Mouse (Mus musculus) heart, embryonic 13.5 days (tissue): Measurements from ENCODE around the gene Sytl3. TPM values are rescaled to one million over a fixed set of nuclear protein-coding genes. Genes with fewer than 3 reads are reported as not detected.

Experiments used
- ATAC-seq: fragments of 200-750 bp; cut with Nextera tagmentation; 2 replicates; pipeline ENCODE4 v1.8.0; 2017; ENCODE audit warnings: moderate TSS enrichment; ENCODE audit not compliant: insufficient number of reproducible peaks, low FRiP score, low TSS enrichment; ENCODE audit errors: extremely low read depth
- H3K27ac ChIP-seq: fragments of 300-500 bp; sonication (generic); replicated peaks from 2 replicates; pipeline ENCODE4 v1.5.1; 2015; ENCODE audit warnings: moderate library complexity, mild to moderate bottlenecking, inconsistent platforms
- H3K27me3 ChIP-seq: fragments of 300-500 bp; sonication (generic); replicated peaks from 2 replicates; pipeline ENCODE4 v1.6.1; 2015; ENCODE audit warnings: mild to moderate bottlenecking, inconsistent platforms
- H3K36me3 ChIP-seq: fragments of 300-500 bp; sonication (generic); 2 replicates; pipeline ENCODE4 v1.6.1; 2015; ENCODE audit warnings: mild to moderate bottlenecking, inconsistent platforms
- H3K4me1 ChIP-seq: fragments of 300-500 bp; sonication (generic); 2 replicates; pipeline ENCODE4 v1.6.1; 2015; ENCODE audit warnings: inconsistent platforms
- H3K4me2 ChIP-seq: fragments of 300-500 bp; sonication (generic); 2 replicates; pipeline ENCODE4 v1.6.1; 2015; ENCODE audit warnings: inconsistent platforms, mild to moderate bottlenecking, moderate library complexity
- H3K4me3 ChIP-seq: fragments of 300-500 bp; sonication (generic); 2 replicates; pipeline ENCODE4 v1.5.1; 2015; ENCODE audit warnings: moderate library complexity, mild to moderate bottlenecking, inconsistent platforms
- H3K9ac ChIP-seq: fragments of 300-500 bp; sonication (generic); 2 replicates; pipeline ENCODE4 v1.6.1; 2015; ENCODE audit warnings: inconsistent platforms, mild to moderate bottlenecking, moderate library complexity
- H3K9me3 ChIP-seq: fragments of 300-500 bp; sonication (generic); 2 replicates; pipeline ENCODE4 v1.6.1; 2016; ENCODE audit warnings: inconsistent platforms
- WGBS: fragments of 180-500 bp; shearing (Covaris S2); methylation state at CpG from one replicate; pipeline ENCODE4 v1.1.7; 2015; ENCODE audit warnings: mixed read lengths; 5-methylcytosine and 5-hydroxymethylcytosine counted together
- polyA plus RNA-seq: library from polyadenylated mRNA; unstranded; fragments of >200 nt; fragmentation: Nextera tagmentation; extraction: Ambion mirVana; gene quantifications from 2 replicates; pipeline ENCODE4 v1.2.1, GENCODE M21; 2015

Sytl3 gene
- polyA plus RNA-seq, 1 experiment from 2014 or later = not detected

GRCm38 (mm10) chr17:6776123-6776522 lies 117.2 kb downstream of the Sytl3 start:
- Histone ChIP-seq H3K9ac (no peak overlapping the region), H3K36me3 (no peaks in the 10 kb centered on the region), H3K9me3 (no peaks in the 10 kb centered on the region), H3K4me2 (no peak overlapping the region), H3K4me1 (peaks cover 87% of the 10 kb centered on the region), H3K4me3 (no peak overlapping the region), H3K27me3 (no peaks in the 10 kb centered on the region), H3K27ac (peak overlapping the region; percentile 37)
- ATAC-seq = no peak
- 76% methylated on average over 6 of the region's 6 CpGs for WGBS

- no peak overlapping the region for H3K4me3 ChIP-seq
- 52% methylated on average over 5 of the region's 5 CpGs for WGBS
- H3K36me3 ChIP-seq = no peaks in the 10 kb centered on the region
- no peaks in the 10 kb centered on the region for H3K27me3 ChIP-seq
- ATAC-seq = no peak
- H3K4me2 ChIP-seq = no peak overlapping the region
- H3K27ac ChIP-seq = peak overlapping the region; percentile 37
- H3K9ac ChIP-seq = peak overlapping the region; percentile 52; the same call in 1 of the 2 replicates
- no peaks in the 10 kb centered on the region for H3K9me3 ChIP-seq
- H3K4me1 ChIP-seq = peaks cover 88% of the 10 kb centered on the region
These were observed 117.7 kb downstream of the Sytl3 start for GRCm38 (mm10) chr17:6776576-6776975.

- 70% methylated on average over 6 of the region's 6 CpGs for whole genome bisulfite sequencing
- H3K27ac ChIP-seq = 0 out of 2 replicates have a peak overlapping the region, but pooled peaks have one; percentile 15
- H3K9ac ChIP-seq = peak overlapping the region; percentile 52; the same call in 1 of the 2 replicates
- H3K4me1 ChIP-seq = peaks cover 86% of the 10 kb centered on the region
- H3K9me3 ChIP-seq = no peaks in the 10 kb centered on the region
- H3K4me3 ChIP-seq = no peak overlapping the region
- H3K36me3 ChIP-seq = no peaks in the 10 kb centered on the region
- ATAC-seq = no peak
- no peak overlapping the region for H3K4me2 ChIP-seq
- no peaks in the 10 kb centered on the region for H3K27me3 ChIP-seq
These were observed 118.2 kb downstream of the Sytl3 start for GRCm38 (mm10) chr17:6777061-6777460.

GRCm38 (mm10) chr17:6777629-6778331 lies 118.9 kb downstream of the Sytl3 start:
- H3K4me1 ChIP-seq = peaks cover 80% of the 10 kb centered on the region
- 50% methylated on average over 12 of the region's 12 CpGs for WGBS
- no peaks in the 10 kb centered on the region for H3K36me3 ChIP-seq
- no peaks in the 10 kb centered on the region for H3K27me3 ChIP-seq
- H3K9ac ChIP-seq = 0 out of 2 replicates have a peak overlapping the region, but pooled peaks have one; percentile 19
- peak overlapping the region; percentile 88; the same call in 1 of the 2 replicates for H3K27ac ChIP-seq
- no peaks in the 10 kb centered on the region for H3K9me3 ChIP-seq
- H3K4me2 ChIP-seq = peak overlapping the region; percentile 93
- peak overlapping the region; percentile 88 for H3K4me3 ChIP-seq
- ATAC-seq = no peak

- Histone ChIP-seq H3K27ac (peak overlapping the region; percentile 88), H3K9ac (peak overlapping the region; percentile 96), H3K9me3 (no peaks in the 10 kb centered on the region), H3K4me1 (peaks cover 74% of the 10 kb centered on the region), H3K4me3 (peak overlapping the region; percentile 88), H3K4me2 (peak overlapping the region; percentile 93), H3K36me3 (no peaks in the 10 kb centered on the region), H3K27me3 (no peaks in the 10 kb centered on the region)
- under 1% methylated on average over 9 of the region's 9 CpGs for WGBS
- ATAC-seq = no peak
These were observed 119.4 kb downstream of the Sytl3 start for GRCm38 (mm10) chr17:6778332-6778683.

- ATAC-seq = peak; percentile 38; the same call in 1 of the 2 replicates
- no peaks in the 10 kb centered on the region for H3K27me3 ChIP-seq
- peak overlapping the region; percentile 93 for H3K4me2 ChIP-seq
- peak overlapping the region; percentile 88 for H3K27ac ChIP-seq
- H3K4me1 ChIP-seq = peaks cover 73% of the 10 kb centered on the region
- H3K36me3 ChIP-seq = no peaks in the 10 kb centered on the region
- H3K9ac ChIP-seq = peak overlapping the region; percentile 96
- WGBS = 6% methylated on average over 23 of the region's 23 CpGs
- H3K9me3 ChIP-seq = no peaks in the 10 kb centered on the region
- peak overlapping the region; percentile 88 for H3K4me3 ChIP-seq
These were observed 120.0 kb downstream of the Sytl3 start for GRCm38 (mm10) chr17:6778771-6779509.

GRCm38 (mm10) chr17:6779632-6780031 lies 120.7 kb downstream of the Sytl3 start:
- H3K4me3 ChIP-seq = peak overlapping the region; percentile 88
- no peaks in the 10 kb centered on the region for H3K27me3 ChIP-seq
- ATAC-seq = no peak
- no peaks in the 10 kb centered on the region for H3K9me3 ChIP-seq
- peak overlapping the region; percentile 88 for H3K27ac ChIP-seq
- peak overlapping the region; percentile 96 for H3K9ac ChIP-seq
- H3K4me2 ChIP-seq = peak overlapping the region; percentile 93
- no peaks in the 10 kb centered on the region for H3K36me3 ChIP-seq
- 26% methylated on average over 7 of the region's 7 CpGs for WGBS
- peaks cover 71% of the 10 kb centered on the region for H3K4me1 ChIP-seq

GRCm38 (mm10) chr17:6780521-6781115 lies 121.7 kb downstream of the Sytl3 start:
- H3K4me1 ChIP-seq = peaks cover 63% of the 10 kb centered on the region
- peak overlapping the region; percentile 96 for H3K9ac ChIP-seq
- H3K27ac ChIP-seq = no peak overlapping the region
- H3K4me3 ChIP-seq = peak overlapping the region; percentile 88
- no peak for ATAC-seq
- peak overlapping the region; percentile 93 for H3K4me2 ChIP-seq
- WGBS = 59% methylated on average over 4 of the region's 4 CpGs
- H3K36me3 ChIP-seq = no peaks in the 10 kb centered on the region
- no peaks in the 10 kb centered on the region for H3K9me3 ChIP-seq
- no peaks in the 10 kb centered on the region for H3K27me3 ChIP-seq

- Histone ChIP-seq H3K4me1 (peaks cover 56% of the 10 kb centered on the region), H3K27me3 (no peaks in the 10 kb centered on the region), H3K9ac (peak overlapping the region; percentile 96), H3K4me3 (peak overlapping the region; percentile 88), H3K36me3 (no peaks in the 10 kb centered on the region), H3K4me2 (peak overlapping the region; percentile 93), H3K9me3 (no peaks in the 10 kb centered on the region), H3K27ac (no peak overlapping the region)
- ATAC-seq = no peak
- 37% methylated on average over 6 of the region's 6 CpGs for WGBS
These were observed 122.4 kb downstream of the Sytl3 start for GRCm38 (mm10) chr17:6781273-6781672.

GRCm38 (mm10) chr17:6782033-6782526 lies 123.2 kb downstream of the Sytl3 start:
- 0% methylated on average over 21 of the region's 21 CpGs for WGBS
- Histone ChIP-seq H3K27me3 (no peaks in the 10 kb centered on the region), H3K4me1 (peaks cover 49% of the 10 kb centered on the region), H3K9me3 (no peaks in the 10 kb centered on the region), H3K4me2 (peak overlapping the region; percentile 93), H3K27ac (peak overlapping the region; percentile 91), H3K9ac (peak overlapping the region; percentile 96), H3K4me3 (peak overlapping the region; percentile 88), H3K36me3 (no peaks in the 10 kb centered on the region)
- no peak for ATAC-seq

GRCm38 (mm10) chr17:6782611-6783005 lies 123.7 kb downstream of the Sytl3 start, which contains the start of gene Ezr:
TSS of gene Ezr (minus strand) at chr17:6782784.
- peak within 1 kb of the TSS; percentile 93 for H3K4me2 ChIP-seq
- H3K4me3 ChIP-seq = peak within 1 kb of the TSS; percentile 88
- under 1% methylated on average over 52 of the region's 52 CpGs for WGBS
- H3K27ac ChIP-seq = peak within 1 kb of the TSS; percentile 91
- no peaks in the 10 kb centered on the region for H3K36me3 ChIP-seq
- no peaks in the 10 kb centered on the region for H3K27me3 ChIP-seq
- peaks cover 44% of the 10 kb centered on the region for H3K4me1 ChIP-seq
- peak; percentile 79 for ATAC-seq
- H3K9ac ChIP-seq = peak within 1 kb of the TSS; percentile 96
- no peaks in the 10 kb centered on the region for H3K9me3 ChIP-seq
